Mouse (Mus musculus) erythroblast, embryonic 14.5 days (primary cell): ENCODE results near the gene Tsc22d4.

Experiments
- GATA1 ChIP-seq: IDR thresholded peaks from 2 replicates; pipeline ENCODE4 v1.6.1; 2012; ENCODE audit warnings: low read length, inconsistent platforms, mixed read lengths
- TAL1 ChIP-seq: IDR thresholded peaks from 3 replicates; pipeline ENCODE4 v1.6.1; 2012; ENCODE audit warnings: low read length, inconsistent platforms, mixed read lengths

DNA sequence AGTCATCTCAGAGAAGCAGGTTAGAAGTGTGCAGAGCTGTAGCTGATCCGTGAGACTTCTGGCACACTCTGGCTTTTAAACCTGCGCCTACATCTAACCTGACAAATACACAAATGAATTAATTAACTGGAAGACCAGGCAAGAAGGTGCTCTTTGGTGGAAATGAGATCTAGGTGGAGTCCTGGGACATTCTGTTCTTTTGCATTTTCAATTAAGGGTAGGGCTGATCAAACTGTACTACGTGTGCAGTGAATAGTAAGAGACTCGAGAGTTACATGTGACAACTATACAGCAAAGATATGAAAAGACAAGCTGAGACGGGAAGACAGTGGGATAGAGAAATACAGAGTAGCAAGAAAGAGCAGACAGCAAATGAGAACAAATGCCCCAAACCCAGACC, 32.1 kb upstream of the Tsc22d4 start:
- TF ChIP-seq TAL1 (no peak), GATA1 (no peak)
